Comparison of ENCODE assay signal across 8 mouse cellular contexts in the genomic region with DNA sequence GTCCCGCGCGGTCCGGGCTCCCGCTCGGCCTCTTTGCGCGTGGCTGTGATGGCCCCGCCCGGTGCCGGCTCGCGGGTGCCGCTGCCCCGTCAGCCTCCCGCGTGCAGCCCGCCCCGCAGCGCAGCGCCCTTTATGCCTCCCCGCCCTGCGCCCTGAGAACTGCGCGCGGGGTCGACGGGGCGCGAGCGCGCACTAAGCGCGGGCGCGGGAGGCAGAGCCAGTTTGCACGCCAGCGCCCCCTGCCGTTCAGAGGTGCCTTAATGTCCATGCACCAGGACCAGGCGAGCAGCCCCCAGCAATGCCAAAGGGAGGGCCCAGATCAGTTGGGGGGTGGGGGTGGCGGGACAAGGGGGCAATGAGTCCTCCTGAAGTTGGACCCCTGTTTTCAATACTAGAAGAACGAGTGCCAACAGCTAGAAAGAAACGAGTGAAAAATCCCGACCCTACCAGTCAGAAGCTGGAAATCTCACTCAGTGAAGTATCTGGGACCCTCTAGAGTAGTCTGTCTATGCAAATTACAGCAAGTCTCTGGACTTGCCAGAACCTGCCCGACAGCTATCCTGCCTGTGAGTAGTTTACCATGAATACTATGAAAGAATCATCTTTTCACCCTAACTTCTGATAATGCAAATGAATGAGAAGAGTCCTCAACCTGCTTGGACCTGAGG. TPM values are rescaled to one million over a fixed set of nuclear protein-coding genes. Genes with fewer than 3 reads are reported as not detected.
DNase-seq lines count a peak whose midpoint lies in the region; ATAC-seq and TF ChIP-seq lines count a peak whose summit lies in the region.

Gene Rnf144a (minus strand): TSS at position 151 of the 668 bp plus-strand sequence.

- DNase-seq in Patski (ENCODE audit: low read depth, low spot score), result no peak
- peak; percentile 98 to 99 for DNase-seq in cerebellum, postnatal 10 days
- peak; percentile 65 to 87 for DNase-seq in frontal cortex, postnatal 14 days (ENCODE audit: low spot score in 2 of 2)
- DNase-seq in layer of hippocampus, postnatal 14 days (ENCODE audit: low spot score in 2 of 2), result peak; percentile 89 to 92
- peak; percentile 94 for DNase-seq in lung, postnatal 10 days
- DNase-seq in ovary, postnatal 36 days (ENCODE audit: low spot score), result peak; percentile 91
- DNase-seq in thymus, postnatal 14 days, result peak; percentile 93

- 1% methylated on average over 43 of the region's 45 CpGs for WGBS in hindbrain, embryonic 12.5 days

- H3K9ac ChIP-seq in hindbrain, embryonic 12.5 days, result peak within 1 kb of the TSS; percentile 97

- peak; percentile 98 for TF ChIP-seq CTCF in Patski (IDR thresholded peaks at IDR 0.05)

- CTCF ChIA-PET in Patski (lab: Charles Lee), result interaction anchor here (1.0 to 3.3 kb wide), 3 partner anchors 19 to 100 kb away, joined by 3 to 17 read pairs (median 3); no protein-coding TSS in a partner anchor

- POLR2A ChIA-PET in Patski (lab: Charles Lee), result no interaction called here

- peak; percentile 91 for ATAC-seq in Patski
- peak; percentile 91 for ATAC-seq in hindbrain, embryonic 12.5 days (ENCODE audit: low FRiP score)

- H3K4me1 ChIP-seq in hindbrain, embryonic 12.5 days, result peaks cover 38% of the 10 kb centered on the region

- peak within 1 kb of the TSS; percentile 85 for H3K27ac ChIP-seq in hindbrain, embryonic 12.5 days

- H3K4me3 ChIP-seq in hindbrain, embryonic 12.5 days, result peak within 1 kb of the TSS; percentile 95

- H3K4me2 ChIP-seq in hindbrain, embryonic 12.5 days (replicated peaks), result peak within 1 kb of the TSS; percentile 82

- no peaks in the 10 kb centered on the region for H3K36me3 ChIP-seq in hindbrain, embryonic 12.5 days

- in situ Hi-C loops in Patski (cut with MboI; ENCODE audit: low pct_unique_long_range_greater_than_20kb), result loop anchor here (5.0 to 25.0 kb wide), 2 partner anchors 103 to 1328 kb away; partner anchors contain the start of gene Id2

- H3K27me3 ChIP-seq in Patski, result no peaks in the 10 kb centered on the region
- no peaks in the 10 kb centered on the region for H3K27me3 ChIP-seq in hindbrain, embryonic 12.5 days

- H3K9me3 ChIP-seq in hindbrain, embryonic 12.5 days (replicated peaks), result no peaks in the 10 kb centered on the region

RNA-seq across cellular contexts. Expression of gene Rnf144a, which starts in this region (rescaled TPM):
- 8.4 TPM for polyA plus RNA-seq in Patski (2021)
- 40.0 and 43.2 TPM in 2 replicates for polyA plus RNA-seq in hindbrain, embryonic 12.5 days (2016; fragmentation: Nextera tagmentation; extraction: Ambion mirVana)
- total RNA-seq in layer of hippocampus, postnatal 14 days (2021), result 10 to 100 TPM; 35.3 to 39.0 TPM
